Mouse (Mus musculus) Patski (cell line): Measurements from ENCODE around the gene Ces4a. TPM values are rescaled to one million over a fixed set of nuclear protein-coding genes. Genes with fewer than 3 reads are reported as not detected.

ENCODE experiments used
- ATAC-seq: fragments of 100-300 bp; one replicate; pipeline ENCODE4 v1.8.0; 2021
- CTCF ChIA-PET: fragments of 350-600 bp; sonication (Branson Sonifier 250); formaldehyde crosslinking; loops from one replicate; lab custom pipeline; 2022; ENCODE audit warnings: inconsistent platforms; lab: Charles Lee
- POLR2A ChIA-PET: fragments of 350-600 bp; sonication (Branson Sonifier 250); formaldehyde crosslinking; loops from one replicate; lab custom pipeline; 2022; ENCODE audit warnings: antibody characterized with exemption, inconsistent platforms; lab: Charles Lee
- DNase-seq: peaks from one replicate; pipeline ENCODE4 v3.0.0-alpha.2; 2011; ENCODE audit warnings: low read depth, low spot score
- H3K27me3 ChIP-seq: fragments of 371-371 bp; one replicate; pipeline ENCODE4 v1.5.1; 2021
- CTCF ChIP-seq: fragments of 100-300 bp; IDR thresholded peaks from one replicate; pipeline ENCODE4 v1.5.1; 2021
- in situ Hi-C: fragments of 300-500 bp; cut with MboI; formaldehyde crosslinking; loops from 3 replicates; pipeline ENCODE4 v1.11.1; 2018; ENCODE audit warnings: low pct_unique_long_range_greater_than_20kb, mixed read lengths
- polyA plus RNA-seq: library from polyadenylated mRNA; unstranded; gene quantifications from one replicate; pipeline ENCODE4 v1.2.3, GENCODE M21; 2021

Ces4a gene
- polyA plus RNA-seq, 1 experiment from 2014 or later, result not detected

GRCm38 (mm10) chr8:105192182-105192581 is 60.6 kb downstream of the Ces4a start:
- in situ Hi-C loops, result no loop called here
- no peaks in the 10 kb centered on the region for H3K27me3 ChIP-seq
- POLR2A ChIA-PET, result no interaction called here
- TF ChIP-seq CTCF, result no peak
- CTCF ChIA-PET, result no interaction called here
- DNase-seq (no peak), ATAC-seq (no peak)

Other genes starting within 250 kb of the Ces4a start
- not detected for gene Ces2e, start 205.5 kb upstream of the Ces4a start, polyA plus RNA-seq
- not detected for gene Ces2f, start 184.4 kb upstream of the Ces4a start, polyA plus RNA-seq
- not detected for gene Ces2g, start 170.1 kb upstream of the Ces4a start, polyA plus RNA-seq
- gene Ces2h, start 130.9 kb upstream of the Ces4a start, polyA plus RNA-seq, result not detected
- gene Ces3a, start 83.2 kb upstream of the Ces4a start, polyA plus RNA-seq, result not detected
- not detected for gene Ces3b, start 48.0 kb upstream of the Ces4a start, polyA plus RNA-seq
- gene Cbfb, start 38.9 kb downstream of the Ces4a start, polyA plus RNA-seq, result 64.4 TPM
- 23.1 TPM for gene D230025D16Rik, start 93.3 kb downstream of the Ces4a start, polyA plus RNA-seq
- 2.1 TPM for gene B3gnt9, start 123.4 kb downstream of the Ces4a start, polyA plus RNA-seq
- 22.9 TPM for gene Tradd, start 132.8 kb downstream of the Ces4a start, polyA plus RNA-seq
- gene Fbxl8, start 132.8 kb downstream of the Ces4a start, polyA plus RNA-seq, result 12.6 TPM
- 0.12 TPM for gene Hsf4, start 138.0 kb downstream of the Ces4a start, polyA plus RNA-seq
- gene Nol3, start 144.3 kb downstream of the Ces4a start, polyA plus RNA-seq, result 1.7 TPM
- 10.7 TPM for gene 4931428F04Rik, start 158.1 kb downstream of the Ces4a start, polyA plus RNA-seq
- 2.4 TPM for gene Exoc3l, start 164.3 kb downstream of the Ces4a start, polyA plus RNA-seq
- gene E2f4, start 165.9 kb downstream of the Ces4a start, polyA plus RNA-seq, result 72.6 TPM
- 7.2 TPM for gene Elmo3, start 173.8 kb downstream of the Ces4a start, polyA plus RNA-seq
- gene Lrrc29, start 194.5 kb downstream of the Ces4a start, polyA plus RNA-seq, result 0.83 TPM
- gene Tmem208, start 194.6 kb downstream of the Ces4a start, polyA plus RNA-seq, result 64.8 TPM
- 41.7 TPM for gene Fhod1, start 216.2 kb downstream of the Ces4a start, polyA plus RNA-seq
- gene Slc9a5, start 217.0 kb downstream of the Ces4a start, polyA plus RNA-seq, result 11.0 TPM
- gene Plekhg4, start 241.5 kb downstream of the Ces4a start, polyA plus RNA-seq, result 0.77 TPM